Mouse (Mus musculus): ENCODE results near the gene Mdga1. TPM values are rescaled to one million over a fixed set of nuclear protein-coding genes. Genes with fewer than 3 reads are reported as not detected.

Mdga1 gene
- polyA plus RNA-seq, 1 experiment: 0.06 TPM

- no peaks in the 10 kb centered on the region; the same call in 1 of the 2 replicates for H3K27me3 ChIP-seq (ENCODE audit: control insufficient read depth)
- no peaks in the 10 kb centered on the region for H3K36me3 ChIP-seq (ENCODE audit: control insufficient read depth)
- no peak for TF ChIP-seq GATA1 (IDR thresholded peaks at IDR 0.05; ENCODE audit: low read length)
- no peak for TF ChIP-seq TAL1 (IDR thresholded peaks at IDR 0.05; ENCODE audit: low read length)
- no peaks in the 10 kb centered on the region for H3K4me1 ChIP-seq (ENCODE audit: control insufficient read depth)
- H3K4me3 ChIP-seq (replicated peaks): no peak overlapping the region
- H3K9me3 ChIP-seq (ENCODE audit: control insufficient read depth, low read length): no peaks in the 10 kb centered on the region
These were observed 50.4 kb downstream of the Mdga1 start for GRCm38 (mm10) chr17:29919552-29919920.

- no peaks in the 10 kb centered on the region for H3K9me3 ChIP-seq (ENCODE audit: control insufficient read depth, low read length)
- no peaks in the 10 kb centered on the region; the same call in 1 of the 2 replicates for H3K27me3 ChIP-seq (ENCODE audit: control insufficient read depth)
- TF ChIP-seq GATA1 (IDR thresholded peaks at IDR 0.05; ENCODE audit: low read length): no peak
These were observed 50.9 kb downstream of the Mdga1 start for GRCm38 (mm10) chr17:29918791-29919551.

GRCm38 (mm10) chr17:29916968-29917367 is 52.9 kb downstream of the Mdga1 start:
- no peak for TF ChIP-seq GATA1 (IDR thresholded peaks at IDR 0.05; ENCODE audit: low read length)
- Histone ChIP-seq H3K4me3 (replicated peaks) (no peak overlapping the region), H3K36me3 (ENCODE audit: control insufficient read depth) (no peaks in the 10 kb centered on the region), H3K9me3 (ENCODE audit: control insufficient read depth, low read length) (peaks cover 2% of the 10 kb centered on the region; the same call in 1 of the 2 replicates), H3K4me1 (ENCODE audit: control insufficient read depth) (no peaks in the 10 kb centered on the region), H3K27me3 (ENCODE audit: control insufficient read depth) (no peaks in the 10 kb centered on the region; the same call in 1 of the 2 replicates)

More at GRCm38 (mm10) chr17:29918791-29919551, 50.9 kb downstream of the Mdga1 start:
- Histone ChIP-seq H3K4me3 (replicated peaks) (no peak overlapping the region), H3K4me1 (ENCODE audit: control insufficient read depth) (no peaks in the 10 kb centered on the region), H3K36me3 (ENCODE audit: control insufficient read depth) (no peaks in the 10 kb centered on the region)

- Histone ChIP-seq H3K4me1 (ENCODE audit: control insufficient read depth) (no peaks in the 10 kb centered on the region), H3K4me3 (replicated peaks) (no peak overlapping the region), H3K9me3 (ENCODE audit: control insufficient read depth, low read length) (peaks cover 2% of the 10 kb centered on the region; the same call in 1 of the 2 replicates), H3K27me3 (ENCODE audit: control insufficient read depth) (no peaks in the 10 kb centered on the region; the same call in 1 of the 2 replicates), H3K36me3 (ENCODE audit: control insufficient read depth) (no peaks in the 10 kb centered on the region)
- TF ChIP-seq GATA1 (IDR thresholded peaks at IDR 0.05; ENCODE audit: low read length): no peak
- TF ChIP-seq TAL1 (IDR thresholded peaks at IDR 0.05; ENCODE audit: low read length): no peak
These were observed 54.1 kb downstream of the Mdga1 start for GRCm38 (mm10) chr17:29915820-29916219.

- no peaks in the 10 kb centered on the region; the same call in 1 of the 2 replicates for H3K27me3 ChIP-seq (ENCODE audit: control insufficient read depth)
- TF ChIP-seq GATA1 (IDR thresholded peaks at IDR 0.05; ENCODE audit: low read length) (no peak), TAL1 (IDR thresholded peaks at IDR 0.05; ENCODE audit: low read length) (no peak)
- H3K9me3 ChIP-seq (ENCODE audit: control insufficient read depth, low read length): peaks cover 2% of the 10 kb centered on the region; the same call in 1 of the 2 replicates
These were observed 56.5 kb downstream of the Mdga1 start for GRCm38 (mm10) chr17:29913301-29913965.

GRCm38 (mm10) chr17:29912733-29913132 is 57.2 kb downstream of the Mdga1 start:
- no peaks in the 10 kb centered on the region for H3K36me3 ChIP-seq (ENCODE audit: control insufficient read depth)
- H3K9me3 ChIP-seq (ENCODE audit: control insufficient read depth, low read length): peaks cover 2% of the 10 kb centered on the region; the same call in 1 of the 2 replicates
- H3K4me3 ChIP-seq (replicated peaks): no peak overlapping the region
- no peaks in the 10 kb centered on the region for H3K4me1 ChIP-seq (ENCODE audit: control insufficient read depth)
- H3K27me3 ChIP-seq (ENCODE audit: control insufficient read depth): no peaks in the 10 kb centered on the region; the same call in 1 of the 2 replicates
- no peak for TF ChIP-seq GATA1 (IDR thresholded peaks at IDR 0.05; ENCODE audit: low read length)
- no peak for TF ChIP-seq TAL1 (IDR thresholded peaks at IDR 0.05; ENCODE audit: low read length)

More at GRCm38 (mm10) chr17:29913301-29913965, 56.5 kb downstream of the Mdga1 start:
- Histone ChIP-seq H3K36me3 (ENCODE audit: control insufficient read depth) (no peaks in the 10 kb centered on the region), H3K4me3 (replicated peaks) (no peak overlapping the region), H3K4me1 (ENCODE audit: control insufficient read depth) (no peaks in the 10 kb centered on the region)

GRCm38 (mm10) chr17:29909031-29909430 is 60.9 kb downstream of the Mdga1 start:
- Histone ChIP-seq H3K9me3 (ENCODE audit: control insufficient read depth, low read length) (peaks cover 2% of the 10 kb centered on the region; the same call in 1 of the 2 replicates), H3K4me3 (replicated peaks) (no peak overlapping the region), H3K27me3 (ENCODE audit: control insufficient read depth) (no peaks in the 10 kb centered on the region), H3K4me1 (ENCODE audit: control insufficient read depth) (no peaks in the 10 kb centered on the region), H3K36me3 (ENCODE audit: control insufficient read depth) (no peaks in the 10 kb centered on the region)
- TF ChIP-seq GATA1 (IDR thresholded peaks at IDR 0.05; ENCODE audit: low read length) (no peak), TAL1 (IDR thresholded peaks at IDR 0.05; ENCODE audit: low read length) (no peak)

GRCm38 (mm10) chr17:29904694-29905093 is 65.2 kb downstream of the Mdga1 start:
- TF ChIP-seq TAL1 (IDR thresholded peaks at IDR 0.05; ENCODE audit: low read length): no peak
- Histone ChIP-seq H3K36me3 (ENCODE audit: control insufficient read depth) (no peaks in the 10 kb centered on the region), H3K4me1 (ENCODE audit: control insufficient read depth) (no peaks in the 10 kb centered on the region), H3K27me3 (ENCODE audit: control insufficient read depth) (no peaks in the 10 kb centered on the region), H3K4me3 (replicated peaks) (no peak overlapping the region), H3K9me3 (ENCODE audit: control insufficient read depth, low read length) (no peaks in the 10 kb centered on the region)

- no peaks in the 10 kb centered on the region for H3K27me3 ChIP-seq (ENCODE audit: control insufficient read depth)
- H3K36me3 ChIP-seq (ENCODE audit: control insufficient read depth): no peaks in the 10 kb centered on the region
These were observed 67.3 kb downstream of the Mdga1 start for GRCm38 (mm10) chr17:29902406-29903155.

More at GRCm38 (mm10) chr17:29902406-29903155, 67.3 kb downstream of the Mdga1 start:
- Histone ChIP-seq H3K4me1 (ENCODE audit: control insufficient read depth) (no peaks in the 10 kb centered on the region), H3K4me3 (replicated peaks) (no peak overlapping the region), H3K9me3 (ENCODE audit: control insufficient read depth, low read length) (no peaks in the 10 kb centered on the region)
- TF ChIP-seq GATA1 (IDR thresholded peaks at IDR 0.05; ENCODE audit: low read length) (no peak), TAL1 (IDR thresholded peaks at IDR 0.05; ENCODE audit: low read length) (no peak)

Data from erythroblast, embryonic 14.5 days (primary cell).